Mouse (Mus musculus) heart, embryonic 16.5 days (tissue): ENCODE measurements around the gene Ces5a. TPM values are rescaled to one million over a fixed set of nuclear protein-coding genes. Genes with fewer than 3 reads are reported as not detected.

Experiments used
- ATAC-seq: fragments of 200-750 bp; cut with Nextera tagmentation; replicated peaks from 2 replicates; pipeline ENCODE4 v1.8.0; 2017; ENCODE audit warnings: moderate number of reproducible peaks; ENCODE audit not compliant: insufficient read depth, low FRiP score; ENCODE audit errors: extremely low read depth
- H3K27ac ChIP-seq: fragments of 300-500 bp; sonication (generic); 2 replicates; pipeline ENCODE4 v1.5.1; 2014; ENCODE audit warnings: mild to moderate bottlenecking, low read length, control low read depth, moderate library complexity
- H3K27me3 ChIP-seq: fragments of 300-500 bp; sonication (generic); 2 replicates; pipeline ENCODE4 v1.6.1; 2014; ENCODE audit warnings: low read length, mixed read lengths; ENCODE audit not compliant: control insufficient read depth, insufficient read depth
- H3K36me3 ChIP-seq: fragments of 300-500 bp; sonication (generic); 2 replicates; pipeline ENCODE4 v1.6.1; 2014; ENCODE audit not compliant: control insufficient read depth, insufficient read depth
- H3K4me1 ChIP-seq: fragments of 300-500 bp; sonication (generic); 2 replicates; pipeline ENCODE4 v1.6.1; 2014; ENCODE audit warnings: low read length, mixed read lengths; ENCODE audit not compliant: control insufficient read depth, insufficient read depth
- H3K4me2 ChIP-seq: fragments of 300-500 bp; sonication (generic); 2 replicates; pipeline ENCODE4 v1.6.1; 2014; ENCODE audit warnings: low read depth, mild to moderate bottlenecking, control low read depth, low read length
- H3K4me3 ChIP-seq: fragments of 300-500 bp; sonication (generic); 2 replicates; pipeline ENCODE4 v1.5.1; 2014; ENCODE audit warnings: mild to moderate bottlenecking, control low read depth, low read length
- H3K9ac ChIP-seq: fragments of 300-500 bp; sonication (generic); 2 replicates; pipeline ENCODE4 v1.6.1; 2014; ENCODE audit warnings: low read length, control low read depth
- H3K9me3 ChIP-seq: fragments of 300-500 bp; sonication (generic); replicated peaks from 2 replicates; pipeline ENCODE4 v1.6.1; 2016; ENCODE audit warnings: low read length; ENCODE audit not compliant: control insufficient read depth
- WGBS: fragments of 180-500 bp; shearing (Covaris S2); extraction: QIAGEN DNeasy Blood & Tissue Kit; methylation state at CpG from one replicate; pipeline ENCODE4 v1.1.7; 2014; 5-methylcytosine and 5-hydroxymethylcytosine counted together
- polyA plus RNA-seq: library from polyadenylated mRNA; unstranded; fragments of >200 nt; fragmentation: Nextera tagmentation; extraction: Ambion mirVana; gene quantifications from 2 replicates; pipeline ENCODE4 v1.2.1, GENCODE M21; 2015

The Ces5a gene
- 0.24 and 0.28 TPM in 2 replicates for polyA plus RNA-seq

DNA sequence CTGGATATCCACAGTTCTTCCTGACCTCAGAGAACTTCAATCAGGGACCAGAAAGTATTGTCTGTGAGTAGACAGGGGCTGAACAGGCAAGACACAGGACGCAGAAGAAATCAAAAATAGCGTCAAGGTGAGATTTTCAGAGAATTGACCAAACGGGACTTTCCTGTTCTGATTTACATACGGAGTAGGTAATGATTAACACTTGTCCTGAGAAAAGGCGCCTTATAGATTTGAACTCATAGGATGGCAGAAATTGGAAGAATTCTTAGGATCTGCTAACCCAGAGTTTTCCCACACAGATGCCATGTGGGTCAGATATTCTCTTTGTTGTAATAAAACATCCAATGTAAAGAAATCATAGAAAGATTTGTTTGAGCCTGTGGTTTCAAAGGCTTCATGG lies at the start of gene Ces5a:
Gene Ces5a, minus strand, starts transcription at position 101 of the 400 bp plus-strand sequence.
- H3K4me3 ChIP-seq = no peak within 1 kb of the TSS
- no peak within 1 kb of the TSS for H3K4me2 ChIP-seq
- no peaks in the 10 kb centered on the region for H3K27me3 ChIP-seq
- no peaks in the 10 kb centered on the region for H3K9me3 ChIP-seq
- H3K4me1 ChIP-seq = no peaks in the 10 kb centered on the region
- no peak for ATAC-seq
- H3K9ac ChIP-seq = no peak within 1 kb of the TSS
- 85% methylated on average over 5 of the region's 5 CpGs for WGBS
- H3K36me3 ChIP-seq = no peaks in the 10 kb centered on the region
- H3K27ac ChIP-seq = no peak within 1 kb of the TSS

DNA sequence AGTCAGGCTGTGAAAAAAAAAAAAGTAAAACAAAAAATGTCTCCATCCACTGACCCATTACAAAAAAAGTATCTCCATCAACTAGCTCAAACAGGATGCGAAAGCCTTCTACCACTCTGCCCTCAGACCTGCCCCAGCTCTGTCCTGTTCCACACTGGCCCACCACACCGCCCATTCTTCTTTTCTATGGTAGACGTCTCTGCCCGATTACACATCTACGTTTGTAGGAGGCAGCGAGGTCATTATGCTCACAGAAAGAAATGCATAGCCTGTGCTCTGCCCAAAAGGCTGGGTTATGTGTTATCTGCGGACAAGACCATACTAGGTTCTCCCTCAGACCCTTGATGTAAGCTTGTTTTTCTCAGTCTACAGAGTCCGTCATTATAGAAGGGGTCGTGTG lies 37.2 kb upstream of the Ces5a start:
- Histone ChIP-seq H3K9me3 (peaks cover 9% of the 10 kb centered on the region), H3K4me1 (peaks cover 26% of the 10 kb centered on the region), H3K4me3 (no peak overlapping the region), H3K9ac (no peak overlapping the region), H3K27ac (0 out of 2 replicates have a peak overlapping the region, but pooled peaks have one; percentile 39), H3K27me3 (no peaks in the 10 kb centered on the region), H3K36me3 (no peaks in the 10 kb centered on the region), H3K4me2 (no peak overlapping the region)
- 85% methylated on average over 9 of the region's 9 CpGs for WGBS
- ATAC-seq = no peak

DNA sequence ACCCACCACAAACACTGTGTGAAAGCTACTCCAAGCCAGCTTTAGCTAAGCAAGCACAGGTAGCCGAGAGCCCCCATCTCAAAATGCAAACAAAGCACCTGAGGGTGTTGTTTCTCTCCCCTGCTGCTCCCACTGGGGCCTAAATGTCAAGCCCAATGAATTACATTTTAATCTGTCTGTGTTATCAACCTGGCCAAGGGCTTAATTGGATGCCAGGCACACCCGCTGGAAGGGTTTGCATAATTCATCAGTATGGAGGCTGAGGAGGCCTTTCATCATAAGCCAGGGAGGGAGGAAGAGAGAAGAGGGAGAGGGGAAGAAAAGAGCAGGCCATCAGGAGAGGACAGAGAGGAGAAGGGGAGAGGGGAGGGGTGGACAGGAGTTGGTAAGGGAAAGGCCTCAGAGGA lies 36.5 kb upstream of the Ces5a start:
- Histone ChIP-seq H3K36me3 (no peaks in the 10 kb centered on the region), H3K4me1 (peaks cover 26% of the 10 kb centered on the region), H3K9ac (no peak overlapping the region), H3K9me3 (peaks cover 9% of the 10 kb centered on the region), H3K27me3 (no peaks in the 10 kb centered on the region), H3K27ac (peak overlapping the region; percentile 97), H3K4me2 (no peak overlapping the region), H3K4me3 (no peak overlapping the region)
- no peak for ATAC-seq
- WGBS = 40% methylated on average over 2 of the region's 2 CpGs

DNA sequence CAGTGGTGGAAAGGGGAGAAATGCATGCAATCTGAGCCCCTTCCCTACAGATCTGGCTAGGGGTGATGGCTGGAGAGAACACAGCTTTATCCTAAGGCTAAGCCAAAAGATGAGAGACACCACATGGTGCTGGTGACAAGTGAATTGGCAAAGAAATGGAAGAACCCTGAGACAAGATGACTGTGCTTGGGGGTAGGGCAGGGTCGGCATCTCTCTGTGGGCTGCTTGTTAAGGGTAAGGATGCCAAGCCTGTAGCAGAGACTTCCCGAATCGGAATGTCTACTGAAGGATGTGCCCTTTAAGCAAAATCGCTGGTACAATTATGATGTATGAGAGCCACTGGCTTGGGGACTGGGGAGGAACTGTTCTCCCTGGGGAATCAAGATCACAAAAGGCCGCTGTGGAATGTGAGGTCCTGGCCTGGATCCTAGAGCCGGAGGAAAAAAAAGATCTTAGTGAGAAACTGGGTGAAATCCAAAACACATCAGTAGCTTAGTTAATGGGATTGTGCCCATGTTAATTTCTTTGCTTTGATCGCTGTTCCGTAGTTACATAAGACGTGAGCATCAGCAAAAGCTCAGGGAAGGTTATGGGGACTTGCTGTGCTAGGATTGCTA lies 35.8 kb upstream of the Ces5a start:
- no peak overlapping the region for H3K4me3 ChIP-seq
- no peak for ATAC-seq
- peak overlapping the region; percentile 97 for H3K27ac ChIP-seq

DNA sequence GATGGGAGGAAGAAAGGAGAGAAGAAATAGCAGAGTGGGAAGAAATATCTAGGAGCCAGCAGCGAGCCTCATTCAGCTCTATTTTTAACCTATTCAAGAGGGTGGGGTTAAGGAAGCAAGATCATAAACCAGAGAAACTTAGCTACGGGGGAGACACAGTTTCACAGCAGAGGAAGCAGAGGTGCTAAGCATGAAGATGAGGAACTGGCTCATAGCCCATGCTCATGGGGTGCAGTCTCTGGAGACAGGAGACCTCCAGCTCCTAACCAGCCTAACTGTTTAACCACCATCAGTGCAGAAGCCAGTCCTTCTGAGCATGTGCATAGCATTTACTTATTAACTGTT lies 34.5 kb upstream of the Ces5a start:
- Histone ChIP-seq H3K4me1 (peaks cover 26% of the 10 kb centered on the region), H3K9me3 (peaks cover 9% of the 10 kb centered on the region), H3K4me2 (peak overlapping the region; percentile 48), H3K36me3 (no peaks in the 10 kb centered on the region), H3K27ac (peak overlapping the region; percentile 97), H3K27me3 (no peaks in the 10 kb centered on the region), H3K9ac (peak overlapping the region; percentile 26), H3K4me3 (no peak overlapping the region)
- ATAC-seq = peak; percentile 29
- WGBS = 11% methylated on average over 2 of the region's 2 CpGs

More for the DNA sequence above, 35.8 kb upstream of the Ces5a start:
- Histone ChIP-seq H3K4me2 (no peak overlapping the region), H3K4me1 (peaks cover 26% of the 10 kb centered on the region), H3K36me3 (no peaks in the 10 kb centered on the region), H3K9ac (no peak overlapping the region), H3K9me3 (peaks cover 9% of the 10 kb centered on the region), H3K27me3 (no peaks in the 10 kb centered on the region)
- 31% methylated on average over 9 of the region's 9 CpGs for WGBS

DNA sequence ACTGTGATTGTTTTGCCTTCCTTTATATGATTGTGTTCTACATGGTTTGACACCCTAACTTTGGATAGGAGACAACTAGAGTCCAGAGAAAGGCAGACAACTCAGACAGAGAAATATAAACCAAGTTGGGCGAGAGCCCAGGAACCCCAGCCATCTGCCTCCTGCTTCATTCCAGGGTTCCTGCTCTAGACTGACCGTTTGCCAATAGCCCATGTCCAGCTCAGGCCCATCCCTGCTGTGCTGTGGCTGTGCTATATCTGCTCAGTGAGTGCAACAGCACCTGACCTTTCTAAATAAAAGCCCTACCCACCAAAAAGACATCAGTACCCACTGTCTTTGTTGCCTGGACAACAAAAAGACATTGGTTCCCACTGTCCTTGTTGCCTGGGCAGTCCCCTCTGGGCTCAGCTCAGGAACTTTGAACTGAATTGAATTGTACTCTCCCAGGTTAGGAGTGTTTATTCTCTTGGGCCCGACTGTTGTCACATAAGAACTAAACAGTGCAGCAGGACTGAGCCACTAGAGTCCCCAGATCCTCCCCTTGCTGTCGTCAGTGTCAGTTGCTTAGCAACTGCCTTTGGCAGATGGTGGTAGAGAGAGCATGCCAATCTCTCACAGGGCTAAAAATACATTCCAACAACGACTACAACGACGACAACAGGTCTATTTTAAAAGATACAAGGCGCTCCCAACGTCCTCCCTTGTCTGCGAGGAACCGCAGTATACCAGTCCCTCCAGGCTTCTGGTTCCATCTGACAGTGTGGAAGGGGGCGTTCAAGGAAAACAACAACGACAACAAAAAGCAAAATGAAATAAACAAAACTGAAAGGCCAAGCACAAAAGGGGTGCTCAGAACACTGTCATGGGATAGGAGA lies 33.9 kb upstream of the Ces5a start:
- 23% methylated on average over 13 of the region's 13 CpGs for WGBS
- no peak overlapping the region for H3K4me3 ChIP-seq
- peak overlapping the region; percentile 48 for H3K4me2 ChIP-seq
- peak overlapping the region; percentile 26 for H3K9ac ChIP-seq
- H3K27me3 ChIP-seq = no peaks in the 10 kb centered on the region
- H3K9me3 ChIP-seq = peaks cover 9% of the 10 kb centered on the region
- H3K27ac ChIP-seq = peak overlapping the region; percentile 97
- H3K4me1 ChIP-seq = peaks cover 26% of the 10 kb centered on the region
- ATAC-seq = peak; percentile 96
- H3K36me3 ChIP-seq = no peaks in the 10 kb centered on the region

DNA sequence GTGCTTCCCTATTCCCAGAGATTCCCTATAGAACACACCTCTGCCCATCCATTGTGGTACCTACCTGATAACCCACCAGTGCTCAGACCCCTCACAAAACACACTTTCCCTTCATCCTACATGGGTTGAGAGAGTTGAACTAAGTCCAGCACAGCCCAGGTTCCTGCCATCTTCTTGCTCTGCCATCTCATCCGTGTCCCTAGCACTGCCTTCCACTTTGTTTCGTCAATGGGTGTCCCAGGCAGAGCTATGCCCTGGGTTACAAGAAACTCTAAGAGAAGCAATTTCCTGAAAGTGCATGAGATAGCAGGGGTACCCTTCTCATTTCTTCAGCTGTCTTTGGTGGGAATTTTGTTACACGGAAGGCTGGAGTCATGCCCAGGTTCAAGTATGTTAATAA lies 33.0 kb upstream of the Ces5a start:
- H3K27me3 ChIP-seq = no peaks in the 10 kb centered on the region
- no peak overlapping the region for H3K9ac ChIP-seq
- peaks cover 26% of the 10 kb centered on the region for H3K4me1 ChIP-seq
- H3K4me2 ChIP-seq = no peak overlapping the region
- WGBS = 91% methylated on average over 3 of the region's 3 CpGs
- no peak overlapping the region for H3K4me3 ChIP-seq
- H3K27ac ChIP-seq = peak overlapping the region; percentile 97
- no peaks in the 10 kb centered on the region for H3K36me3 ChIP-seq
- ATAC-seq = no peak
- peaks cover 9% of the 10 kb centered on the region for H3K9me3 ChIP-seq

DNA sequence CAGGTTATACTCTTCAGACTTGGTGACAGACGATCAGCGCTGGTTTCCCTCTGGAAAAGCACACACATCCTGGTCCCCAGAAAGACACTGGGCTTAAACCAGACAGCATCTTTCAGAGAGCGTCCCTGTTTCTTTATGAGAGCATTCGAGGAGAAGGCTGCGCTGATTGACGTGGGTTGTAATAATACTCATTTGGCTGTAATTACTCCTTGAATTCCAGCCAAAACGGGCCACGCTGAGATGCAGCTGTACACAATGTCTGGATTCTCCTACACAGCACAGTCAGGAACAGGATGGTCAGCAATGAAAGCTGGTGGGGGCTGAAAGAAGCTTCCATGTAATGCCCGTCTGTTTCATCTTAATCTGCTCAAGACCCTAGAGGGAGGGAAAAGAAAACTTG lies 31.5 kb upstream of the Ces5a start:
- H3K4me1 ChIP-seq = peaks cover 22% of the 10 kb centered on the region
- no peak overlapping the region for H3K4me3 ChIP-seq
- H3K9me3 ChIP-seq = peaks cover 9% of the 10 kb centered on the region
- no peak for ATAC-seq
- no peaks in the 10 kb centered on the region for H3K27me3 ChIP-seq
- H3K27ac ChIP-seq = no peak overlapping the region
- H3K9ac ChIP-seq = no peak overlapping the region
- H3K36me3 ChIP-seq = no peaks in the 10 kb centered on the region
- H3K4me2 ChIP-seq = no peak overlapping the region
- WGBS = 74% methylated on average over 9 of the region's 9 CpGs

DNA sequence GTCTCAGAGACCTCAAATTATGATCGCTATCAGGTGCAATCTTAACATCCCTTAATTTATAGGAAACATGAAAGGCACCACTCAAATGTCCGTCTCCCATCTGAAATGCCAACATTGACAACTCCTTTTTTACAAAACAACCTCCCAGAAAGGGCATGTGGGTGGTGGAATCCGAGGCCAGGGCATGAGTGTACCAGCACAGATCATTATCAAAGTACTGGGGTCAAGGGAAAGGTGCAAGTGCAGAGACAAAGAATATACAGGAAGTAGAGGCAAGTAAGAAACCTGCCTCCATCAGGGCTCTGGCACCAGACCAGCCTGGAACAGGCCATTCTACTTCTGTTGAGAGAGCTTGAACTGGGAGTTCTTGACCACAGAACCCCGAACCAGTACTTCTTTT lies 29.0 kb upstream of the Ces5a start:
- Histone ChIP-seq H3K27me3 (no peaks in the 10 kb centered on the region), H3K4me3 (no peak overlapping the region), H3K27ac (no peak overlapping the region), H3K4me2 (no peak overlapping the region), H3K9ac (no peak overlapping the region), H3K9me3 (peaks cover 9% of the 10 kb centered on the region), H3K36me3 (no peaks in the 10 kb centered on the region), H3K4me1 (peaks cover 3% of the 10 kb centered on the region; the same call in 1 of the 2 replicates)
- 70% methylated on average over 4 of the region's 4 CpGs for WGBS
- no peak for ATAC-seq
